Mouse (Mus musculus) layer of hippocampus, postnatal 25 days (tissue): Measurements from ENCODE around the gene Aldh1l1. TPM values are rescaled to one million over a fixed set of nuclear protein-coding genes. Genes with fewer than 3 reads are reported as not detected.

Source experiments
- DNase-seq, 2 experiments: peaks; one replicate each; pipeline ENCODE4 v3.0.0; 2022; ENCODE audit warnings: mixed read lengths in 2 of 2, low spot score in 1 of 2; ENCODE audit errors: extremely low spot score in 1 of 2
- total RNA-seq, 2 experiments: library from RNA; stranded (reverse); gene quantifications; 2 replicates each; pipeline ENCODE4 v1.2.3; 2021

Aldh1l1 gene
- total RNA-seq, result 10 to 100 TPM; 45.0 to 48.4 TPM

DNA sequence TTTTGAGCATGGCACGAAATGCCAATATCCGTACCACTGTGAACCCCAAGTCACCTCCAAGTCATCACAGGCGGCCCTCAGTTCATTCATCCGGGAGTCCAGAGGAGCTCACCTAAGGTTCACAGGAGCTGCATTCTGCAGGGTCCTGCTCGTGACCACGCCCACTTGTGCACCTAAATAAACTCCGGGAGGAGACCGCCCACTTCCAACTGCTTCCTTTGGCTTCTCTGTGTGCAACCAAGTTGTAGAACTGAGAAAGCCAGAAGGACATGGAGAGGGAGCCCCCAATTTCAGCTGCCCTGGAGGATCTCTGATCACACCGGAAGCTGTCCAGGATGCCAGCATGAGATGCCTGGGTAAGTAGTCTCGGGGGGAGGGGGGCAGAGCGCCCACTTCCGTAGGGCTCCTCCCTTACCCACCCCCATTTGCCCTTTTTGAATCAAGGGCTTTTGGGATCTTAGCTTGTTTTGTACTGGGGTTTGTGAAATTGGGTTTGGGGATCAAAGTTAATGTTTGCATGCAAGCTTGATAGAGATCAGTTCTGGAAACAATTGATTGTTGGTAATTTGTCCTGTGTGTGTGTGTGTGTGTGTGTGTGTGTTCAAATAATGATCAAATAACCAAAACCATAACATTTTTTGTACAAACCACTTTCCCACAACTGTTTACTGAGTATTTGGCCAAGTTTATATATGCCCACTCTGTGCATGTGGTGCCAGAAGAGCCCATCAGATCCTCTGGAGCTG, at the start of gene Aldh1l1:
TSS of gene Aldh1l1 (plus strand) at position 252 of the 746 bp plus-strand sequence.
- DNase-seq, result no peak

- no peak for DNase-seq
Observed at GRCm38 (mm10) chr6:90437041-90437440, 49.2 kb upstream of the Aldh1l1 start.

- no peak for DNase-seq
Observed at GRCm38 (mm10) chr6:90446883-90447282, 39.3 kb upstream of the Aldh1l1 start.

- DNase-seq, result peak; percentile 52 to 96
Observed at GRCm38 (mm10) chr6:90450179-90450578, 36.0 kb upstream of the Aldh1l1 start.

DNA sequence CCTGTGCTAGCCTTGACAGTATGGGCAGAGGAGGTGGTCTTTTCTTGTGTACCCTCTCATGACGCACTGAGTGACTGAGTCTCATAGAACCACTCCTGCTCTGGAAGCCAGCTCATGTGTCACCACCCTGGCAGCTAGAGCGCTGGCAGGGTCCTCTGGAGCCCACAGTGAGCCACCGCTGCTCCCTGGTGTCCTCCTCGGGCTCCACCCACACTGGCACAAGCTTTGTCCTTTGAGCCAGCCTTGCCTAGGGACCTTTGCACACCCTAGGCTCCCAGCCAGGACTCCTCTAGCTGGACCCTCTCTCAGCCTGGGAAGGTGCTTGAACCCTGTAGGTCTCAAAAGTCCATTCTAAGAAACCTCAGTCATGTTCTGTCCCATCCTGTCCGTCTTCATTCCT, 35.5 kb upstream of the Aldh1l1 start:
- no peak for DNase-seq

DNA sequence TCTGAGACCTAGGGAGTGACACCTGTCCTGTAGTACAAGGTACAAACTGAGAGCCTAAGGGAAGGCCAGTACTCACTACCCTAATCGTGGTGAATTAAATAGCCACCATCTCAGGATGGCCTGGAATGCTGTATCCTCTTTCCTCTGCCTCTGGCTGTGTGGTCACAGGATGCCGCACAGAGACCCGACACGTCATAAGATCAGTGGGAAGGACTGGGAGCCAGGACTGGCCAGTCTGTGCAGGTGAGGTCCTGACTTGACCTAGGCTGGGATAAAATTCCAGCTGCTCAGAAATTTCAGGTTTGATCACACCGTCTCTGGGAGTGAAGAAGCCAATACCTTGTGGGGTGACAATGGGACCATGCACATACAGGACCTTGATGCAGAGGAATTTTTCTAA, 34.7 kb upstream of the Aldh1l1 start:
- DNase-seq, result no peak

GRCm38 (mm10) chr6:90452603-90453002, 33.6 kb upstream of the Aldh1l1 start:
- DNase-seq, result no peak

DNA sequence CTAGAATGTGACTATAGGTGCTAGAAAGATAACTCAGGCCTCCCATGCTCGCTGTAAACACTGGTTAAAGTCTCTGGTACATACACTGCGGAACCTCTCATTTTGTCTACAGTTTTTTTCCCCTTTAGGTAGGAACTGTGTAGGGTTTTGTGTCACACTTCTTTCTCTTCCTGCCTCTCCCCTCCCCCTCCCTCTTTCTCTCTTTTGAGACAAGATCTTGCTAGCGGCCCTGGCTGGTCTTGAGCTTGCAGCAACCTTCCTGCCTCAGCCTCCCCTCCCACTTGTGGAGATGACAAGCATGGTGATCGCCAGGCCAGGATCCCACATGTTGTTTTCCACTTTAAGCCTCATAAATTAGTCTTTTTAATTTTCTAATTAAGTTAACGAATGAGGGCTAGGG, 32.5 kb upstream of the Aldh1l1 start:
- DNase-seq, result no peak

GRCm38 (mm10) chr6:90457421-90457820, 28.8 kb upstream of the Aldh1l1 start:
- no peak for DNase-seq

- no peak for DNase-seq
Observed at GRCm38 (mm10) chr6:90461181-90461580, 25.0 kb upstream of the Aldh1l1 start.

DNA sequence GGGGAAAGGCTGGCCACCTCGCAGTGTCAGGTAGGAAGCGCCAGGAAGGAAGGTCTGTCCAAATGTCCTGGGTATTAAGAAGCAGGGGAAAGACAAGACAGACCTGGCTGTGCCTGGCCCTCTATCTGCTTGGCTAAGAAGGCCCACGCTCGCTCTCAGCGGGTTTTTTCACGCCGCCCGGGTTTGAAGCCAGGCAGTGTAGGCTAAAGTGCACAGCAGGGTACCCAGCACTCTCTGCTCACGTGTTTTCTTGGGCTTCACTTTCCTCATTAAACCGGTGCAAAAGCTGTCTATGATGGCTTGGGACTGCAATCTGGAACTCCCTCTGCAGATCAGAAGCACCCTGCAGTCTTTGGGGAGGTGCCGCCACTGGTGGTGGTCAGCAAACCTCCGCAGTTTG, 24.5 kb upstream of the Aldh1l1 start:
- DNase-seq, result no peak

DNA sequence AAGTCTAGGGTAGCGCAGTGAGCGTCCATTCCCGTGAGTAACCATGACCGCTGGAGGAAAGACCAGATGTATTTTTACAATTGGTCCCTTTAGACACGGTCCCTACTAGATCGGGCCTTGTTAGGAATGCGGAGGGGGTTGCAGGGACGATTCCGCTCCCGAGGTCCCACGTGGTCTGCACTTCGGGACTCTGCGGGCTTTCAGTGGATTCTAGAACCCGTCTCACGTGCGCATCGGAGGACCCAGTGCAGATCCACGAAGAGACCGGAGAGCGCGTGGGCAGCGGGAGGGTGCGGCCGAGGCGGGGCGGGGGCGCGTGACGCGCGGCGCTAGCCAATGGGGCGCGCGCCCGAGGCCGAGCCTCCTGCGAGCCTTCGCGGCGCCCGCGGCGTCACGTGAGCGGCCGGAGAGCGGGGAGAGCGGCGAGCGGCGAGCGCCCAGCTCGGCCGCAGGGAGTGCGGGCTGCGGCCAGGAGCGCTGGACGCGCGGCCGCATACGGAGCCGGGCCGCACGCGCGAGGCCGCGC, 24.0 kb upstream of the Aldh1l1 start, which contains the start of gene Klf15:
TSS of gene Klf15 (plus strand) at position 396 of the 526 bp plus-strand sequence.
- DNase-seq, result peak; percentile 71 to 73

- DNase-seq, result peak; percentile 24 to 34
Observed at GRCm38 (mm10) chr6:90462841-90463227, 23.4 kb upstream of the Aldh1l1 start.

DNA sequence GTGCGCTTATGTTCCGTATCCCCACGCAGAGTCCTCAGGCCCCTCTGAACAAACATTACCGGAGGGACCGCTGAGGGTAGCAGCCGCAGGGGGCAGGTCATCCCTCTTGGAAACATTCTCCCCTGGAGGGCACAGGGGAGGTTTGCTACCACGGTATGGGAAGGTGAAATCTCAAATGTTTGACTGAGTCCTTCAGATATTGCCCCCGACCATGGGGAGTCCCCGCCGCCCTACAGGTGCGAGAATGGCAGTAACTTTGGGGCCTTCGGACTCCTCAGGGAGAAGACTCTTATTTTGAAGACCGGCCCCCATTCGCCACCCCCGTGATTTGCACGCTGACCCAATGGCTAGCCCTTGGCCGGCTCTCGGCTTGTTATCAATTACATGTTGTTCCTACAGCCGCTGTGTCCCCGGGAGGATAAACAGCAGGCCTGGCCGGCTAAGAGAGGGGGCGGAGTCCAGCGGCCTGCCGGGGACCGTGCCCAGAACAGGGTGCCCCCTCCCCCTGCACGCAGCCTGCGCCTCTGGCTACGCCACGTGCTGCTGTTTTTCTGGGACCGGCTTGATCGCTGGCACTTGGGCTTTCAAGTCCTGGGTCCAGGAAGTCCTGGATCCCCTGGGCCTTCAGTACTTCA, 22.9 kb upstream of the Aldh1l1 start:
- DNase-seq, result peak; percentile 56 to 58

GRCm38 (mm10) chr6:90463890-90464421, 22.3 kb upstream of the Aldh1l1 start:
- no peak for DNase-seq

DNA sequence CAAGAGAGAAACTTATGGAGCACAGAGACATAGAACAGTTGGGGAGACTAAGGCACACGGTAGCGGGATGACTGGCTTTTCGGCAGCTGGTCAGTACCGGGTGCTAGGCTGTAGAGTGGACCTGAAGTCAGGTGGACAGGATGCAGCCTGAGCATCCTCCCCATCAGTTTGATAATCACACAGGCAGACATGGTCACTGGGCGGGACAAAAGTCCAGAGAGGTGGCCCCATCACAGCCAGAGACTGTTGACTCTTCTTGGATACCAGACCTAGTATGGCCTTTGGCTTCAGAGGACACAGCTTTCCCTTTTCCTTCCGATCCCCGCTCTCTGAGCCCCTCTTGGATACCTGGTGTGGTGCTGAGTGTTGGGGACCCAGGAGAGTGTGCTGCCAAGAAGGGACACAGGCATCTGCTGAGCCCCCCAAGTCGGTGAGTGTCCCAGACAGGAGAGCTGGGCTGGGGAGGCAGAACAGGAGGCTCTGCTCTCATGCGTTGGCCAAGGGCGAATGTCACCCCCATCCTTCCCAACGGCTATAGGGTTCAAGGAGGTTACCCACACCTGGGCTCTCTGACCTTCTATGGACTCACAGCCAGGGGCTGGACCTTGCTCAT, 21.1 kb upstream of the Aldh1l1 start:
- DNase-seq, result no peak

GRCm38 (mm10) chr6:90466079-90466478, 20.1 kb upstream of the Aldh1l1 start:
- DNase-seq, result no peak

DNA sequence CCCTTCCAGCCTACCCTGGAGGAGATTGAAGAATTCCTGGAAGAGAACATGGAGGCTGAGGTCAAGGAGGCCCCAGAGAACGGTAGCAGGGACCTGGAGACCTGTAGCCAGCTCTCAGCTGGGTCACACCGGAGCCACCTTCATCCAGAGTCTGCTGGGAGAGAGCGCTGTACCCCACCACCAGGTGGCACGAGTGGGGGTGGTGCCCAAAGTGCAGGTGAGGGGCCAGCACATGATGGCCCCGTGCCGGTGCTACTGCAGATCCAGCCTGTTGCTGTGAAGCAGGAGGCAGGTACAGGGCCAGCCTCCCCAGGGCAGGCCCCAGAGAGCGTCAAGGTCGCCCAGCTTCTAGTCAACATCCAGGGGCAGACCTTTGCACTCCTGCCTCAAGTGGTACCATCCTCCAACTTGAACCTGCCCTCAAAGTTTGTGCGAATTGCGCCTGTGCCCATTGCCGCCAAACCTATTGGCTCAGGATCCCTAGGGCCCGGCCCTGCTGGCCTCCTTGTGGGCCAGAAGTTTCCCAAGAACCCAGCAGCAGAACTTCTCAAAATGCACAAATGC, 19.3 kb upstream of the Aldh1l1 start:
- no peak for DNase-seq

DNA sequence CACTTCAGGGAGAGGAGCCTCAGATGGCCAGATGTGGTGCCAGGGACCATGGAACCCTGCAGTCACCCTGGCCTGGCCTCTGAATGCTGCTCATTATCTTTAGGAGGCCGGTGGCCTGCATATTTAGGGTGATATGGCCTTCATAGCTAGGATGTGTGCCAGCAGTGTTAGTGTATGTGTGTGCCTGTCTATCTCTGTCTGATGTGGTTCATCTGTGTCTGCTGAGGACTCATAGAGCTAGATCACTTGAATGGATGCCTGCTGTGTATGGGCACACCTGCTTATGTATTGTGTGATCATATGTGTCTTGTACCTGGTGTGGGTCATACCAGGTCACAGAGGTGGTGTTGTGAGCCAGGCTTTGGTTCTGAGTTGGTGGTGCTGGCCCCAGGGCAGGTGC, 18.0 kb upstream of the Aldh1l1 start:
- DNase-seq, result no peak

- no peak for DNase-seq
Observed at GRCm38 (mm10) chr6:90469041-90469440, 17.2 kb upstream of the Aldh1l1 start.

- DNase-seq, result no peak
Observed at GRCm38 (mm10) chr6:90470255-90470654, 16.0 kb upstream of the Aldh1l1 start.
